Comparison of ENCODE assay signal across 8 mouse cellular contexts in the genomic region with DNA sequence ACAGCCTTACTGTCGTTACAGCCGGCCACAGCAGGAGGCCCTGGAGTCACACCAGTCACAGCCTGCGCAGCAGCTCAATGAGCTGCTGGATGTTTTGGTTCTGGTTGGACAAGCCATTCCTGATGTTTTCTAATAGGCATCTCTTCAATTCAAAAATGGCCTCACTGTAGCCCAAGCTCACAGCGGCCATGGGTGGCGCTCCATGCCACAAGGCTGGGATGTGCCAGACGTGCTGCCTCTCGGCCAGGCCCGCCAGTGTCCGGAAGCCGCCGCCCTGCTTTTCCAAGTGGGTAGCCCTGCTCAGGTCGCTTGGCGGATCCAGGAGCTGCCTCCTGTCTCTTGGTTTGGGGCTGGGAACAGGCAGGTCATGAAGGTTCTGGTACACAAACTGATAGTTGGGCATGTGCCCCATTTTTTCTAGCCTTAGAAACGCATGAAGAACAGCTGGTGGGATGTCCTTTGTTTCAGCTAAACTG. TPM values are rescaled to one million over a fixed set of nuclear protein-coding genes. Genes with fewer than 3 reads are reported as not detected.
DNase-seq lines count a peak whose midpoint lies in the region; ATAC-seq and TF ChIP-seq lines count a peak whose summit lies in the region.

A gene (minus strand): TSS at position 51 of the 476 bp plus-strand sequence.

- DNase-seq in kidney, adult 8-10 months, result no peak
- no peak for DNase-seq in adrenal gland, adult 2 months
- no peak for DNase-seq in gastrocnemius, adult 18-20 months (ENCODE audit: low spot score)
- no peak for DNase-seq in liver, embryonic 14.5 days (ENCODE audit: low read depth in 3 of 3, low spot score in 3 of 3)
- no peak for DNase-seq in ovary, postnatal 36 days (ENCODE audit: low spot score)
- no peak for DNase-seq in thymus, adult 18-20 months

- ATAC-seq in kidney, embryonic 15.5 days (replicated peaks; ENCODE audit: low FRiP score), result no peak
- no peak for ATAC-seq in hindbrain, embryonic 13.5 days (ENCODE audit: low FRiP score)
- no peak for ATAC-seq in liver, embryonic 14.5 days (ENCODE audit: insufficient read depth)

- H3K4me1 ChIP-seq in kidney, embryonic 15.5 days, result no peaks in the 10 kb centered on the region
- H3K4me1 ChIP-seq in hindbrain, embryonic 13.5 days (replicated peaks), result no peaks in the 10 kb centered on the region
- no peaks in the 10 kb centered on the region for H3K4me1 ChIP-seq in liver, embryonic 14.5 days (replicated peaks; ENCODE audit: control insufficient read depth in 2 of 2, insufficient read depth in 2 of 2, low read length in 1 of 2)

- TF ChIP-seq EP300 in liver, embryonic 14.5 days (IDR thresholded peaks at IDR 0.05; ENCODE audit: low read depth), result no peak

- no peak for TF ChIP-seq CTCF in liver, embryonic 14.5 days (IDR thresholded peaks at IDR 0.05; ENCODE audit: low read depth)

- peaks cover 53% of the 10 kb centered on the region for H3K36me3 ChIP-seq in kidney, embryonic 15.5 days
- H3K36me3 ChIP-seq in hindbrain, embryonic 13.5 days, result peaks cover 50% of the 10 kb centered on the region
- H3K36me3 ChIP-seq in liver, embryonic 14.5 days (replicated peaks; ENCODE audit: control insufficient read depth, insufficient read depth, low read depth), result peaks cover 26% of the 10 kb centered on the region

- no peaks in the 10 kb centered on the region for H3K27me3 ChIP-seq in kidney, embryonic 15.5 days
- H3K27me3 ChIP-seq in hindbrain, embryonic 13.5 days, result no peaks in the 10 kb centered on the region
- H3K27me3 ChIP-seq in liver, embryonic 14.5 days (ENCODE audit: control insufficient read depth, insufficient read depth, low read length), result no peaks in the 10 kb centered on the region

- no peak within 1 kb of the TSS for H3K27ac ChIP-seq in kidney, embryonic 15.5 days
- no peak within 1 kb of the TSS for H3K27ac ChIP-seq in hindbrain, embryonic 13.5 days
- no peak within 1 kb of the TSS for H3K27ac ChIP-seq in liver, embryonic 14.5 days

- H3K9me3 ChIP-seq in kidney, embryonic 15.5 days (replicated peaks), result no peaks in the 10 kb centered on the region
- H3K9me3 ChIP-seq in hindbrain, embryonic 13.5 days, result no peaks in the 10 kb centered on the region
- no peaks in the 10 kb centered on the region for H3K9me3 ChIP-seq in liver, embryonic 14.5 days (ENCODE audit: control insufficient read depth, low read length)

- 85% methylated on average over 14 of the region's 14 CpGs for WGBS in kidney, embryonic 15.5 days
- 85% methylated on average over 14 of the region's 14 CpGs for WGBS in hindbrain, embryonic 13.5 days
- WGBS in liver, embryonic 14.5 days (ENCODE audit: insufficient replicate concordance), result 90% methylated on average over 14 of the region's 14 CpGs

- no peak within 1 kb of the TSS for H3K9ac ChIP-seq in kidney, embryonic 15.5 days
- no peak within 1 kb of the TSS for H3K9ac ChIP-seq in hindbrain, embryonic 13.5 days
- no peak within 1 kb of the TSS for H3K9ac ChIP-seq in liver, embryonic 14.5 days (replicated peaks)

- H3K4me2 ChIP-seq in kidney, embryonic 15.5 days, result no peak within 1 kb of the TSS
- no peak within 1 kb of the TSS for H3K4me2 ChIP-seq in hindbrain, embryonic 13.5 days
- H3K4me2 ChIP-seq in liver, embryonic 14.5 days (ENCODE audit: low read depth), result no peak within 1 kb of the TSS

- H3K4me3 ChIP-seq in kidney, embryonic 15.5 days (replicated peaks), result no peak within 1 kb of the TSS
- H3K4me3 ChIP-seq in hindbrain, embryonic 13.5 days, result no peak within 1 kb of the TSS
- no peak within 1 kb of the TSS for H3K4me3 ChIP-seq in liver, embryonic 14.5 days (ENCODE audit: insufficient read depth in 1 of 2, low read depth in 2 of 2, low read length in 2 of 2)

RNA-seq across cellular contexts. Expression of the gene that starts here (rescaled TPM):
- polyA plus RNA-seq in kidney, embryonic 15.5 days (2015; fragmentation: Nextera tagmentation; extraction: Ambion mirVana), result 192 and 202 TPM in 2 replicates
- 100 to 1,000 TPM; 137 to 178 TPM for total RNA-seq in adrenal gland, adult 2 months (2021)
- polyA plus RNA-seq in adrenal gland, adult 2 months (2012; rRNA removed), result 740 and 796 TPM in 2 replicates
- 100 to 1,000 TPM in 1 of 2 experiments, 10 to 100 TPM in 1; 95.5 to 103 TPM for total RNA-seq in gastrocnemius, adult 18-20 months (2021)
- 171 and 172 TPM in 2 replicates for polyA plus RNA-seq in hindbrain, embryonic 13.5 days (2015; fragmentation: Nextera tagmentation; extraction: Ambion mirVana)
- 46.6 and 61.8 TPM in 2 replicates for polyA plus RNA-seq in liver, embryonic 14.5 days (2012; rRNA removed)
- 130 TPM in 2 replicates for polyA plus RNA-seq in liver, embryonic 14.5 days (2014; fragmentation: Nextera tagmentation; extraction: Ambion mirVana)
